Mouse (Mus musculus) neural tube, embryonic 11.5 days (tissue): ENCODE results near the gene Nsf. TPM values are rescaled to one million over a fixed set of nuclear protein-coding genes. Genes with fewer than 3 reads are reported as not detected.
"Not testable (repeated sequence)": the region's sequence is repeated elsewhere in the genome, so short reads cannot be mapped to it uniquely, and the experiment has no call there.

Experiments
- ATAC-seq: fragments of 200-750 bp; cut with Nextera tagmentation; 2 replicates; pipeline ENCODE4 v1.8.0; 2017; ENCODE audit warnings: moderate number of reproducible peaks, mild to moderate bottlenecking, moderate TSS enrichment, moderate library complexity; ENCODE audit not compliant: insufficient read depth, low FRiP score, low TSS enrichment
- DNase-seq: peaks from one replicate; pipeline ENCODE4 v3.0.0-alpha.2; 2015; ENCODE audit warnings: low spot score
- H3K27ac ChIP-seq: fragments of 300-500 bp; sonication (generic); 2 replicates; pipeline ENCODE4 v1.5.1; 2014; ENCODE audit warnings: low read depth, mild to moderate bottlenecking, low read length
- H3K27me3 ChIP-seq: fragments of 300-500 bp; sonication (generic); 2 replicates; pipeline ENCODE4 v1.6.1; 2014; ENCODE audit warnings: mild to moderate bottlenecking, low read length, mixed read lengths; ENCODE audit not compliant: control insufficient read depth, insufficient read depth
- H3K36me3 ChIP-seq: fragments of 300-500 bp; sonication (generic); 2 replicates; pipeline ENCODE4 v1.6.1; 2014; ENCODE audit warnings: mild to moderate bottlenecking, low read length, moderate library complexity, mixed read lengths; ENCODE audit not compliant: control insufficient read depth, insufficient read depth
- H3K4me1 ChIP-seq: fragments of 300-500 bp; sonication (generic); 2 replicates; pipeline ENCODE4 v1.6.1; 2014; ENCODE audit warnings: low read length, mixed read lengths; ENCODE audit not compliant: control insufficient read depth, insufficient read depth
- H3K4me2 ChIP-seq: fragments of 300-500 bp; sonication (generic); 2 replicates; pipeline ENCODE4 v1.6.1; 2014; ENCODE audit warnings: low read depth, mild to moderate bottlenecking, moderate library complexity
- H3K4me3 ChIP-seq: fragments of 300-500 bp; sonication (generic); 2 replicates; pipeline ENCODE4 v1.5.1; 2014; ENCODE audit warnings: low read depth, low read length
- H3K9ac ChIP-seq: fragments of 300-500 bp; sonication (generic); 2 replicates; pipeline ENCODE4 v1.6.1; 2014; ENCODE audit warnings: mild to moderate bottlenecking, low read length
- H3K9me3 ChIP-seq: fragments of 300-500 bp; sonication (generic); 2 replicates; pipeline ENCODE4 v1.6.1; 2016; ENCODE audit warnings: low read length; ENCODE audit not compliant: control insufficient read depth
- WGBS: fragments of 180-500 bp; shearing (Covaris S2); extraction: QIAGEN DNeasy Blood & Tissue Kit; methylation state at CpG from one replicate; pipeline ENCODE4 v1.1.7; 2014; 5-methylcytosine and 5-hydroxymethylcytosine counted together
- polyA plus RNA-seq: library from polyadenylated mRNA; unstranded; fragments of >200 nt; fragmentation: Nextera tagmentation; extraction: Ambion mirVana; gene quantifications from 2 replicates; pipeline ENCODE4 v1.2.1, GENCODE M21; 2014

Nsf gene
- polyA plus RNA-seq, 1 experiment from 2014 or later: 65.4 TPM

DNA sequence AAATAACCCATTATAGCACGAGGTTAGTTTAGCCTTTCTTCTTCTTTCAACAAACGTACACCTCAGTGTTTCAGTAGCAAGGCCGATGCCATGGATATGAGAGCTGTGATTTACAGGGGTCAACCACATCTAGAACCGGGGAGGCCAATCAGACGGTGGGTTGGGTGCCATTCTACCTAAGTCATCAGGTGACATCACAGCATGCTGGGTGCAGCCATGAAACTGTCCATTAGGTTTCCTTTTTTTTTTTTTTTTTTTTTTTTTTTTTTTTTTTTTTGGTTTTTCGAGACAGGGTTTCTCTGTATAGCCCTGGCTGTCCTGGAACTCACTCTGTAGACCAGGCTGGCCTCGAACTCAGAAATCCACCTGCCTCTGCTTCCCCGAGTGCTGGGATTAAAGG lies 74.4 kb downstream of the Nsf start:
- WGBS: 96% methylated on average over 6 of the region's 8 CpGs
- not testable (repeated sequence) for H3K9me3 ChIP-seq, H3K36me3 ChIP-seq, H3K4me3 ChIP-seq, H3K4me1 ChIP-seq, H3K9ac ChIP-seq, H3K27ac ChIP-seq, ATAC-seq, H3K27me3 ChIP-seq, DNase-seq, H3K4me2 ChIP-seq

DNA sequence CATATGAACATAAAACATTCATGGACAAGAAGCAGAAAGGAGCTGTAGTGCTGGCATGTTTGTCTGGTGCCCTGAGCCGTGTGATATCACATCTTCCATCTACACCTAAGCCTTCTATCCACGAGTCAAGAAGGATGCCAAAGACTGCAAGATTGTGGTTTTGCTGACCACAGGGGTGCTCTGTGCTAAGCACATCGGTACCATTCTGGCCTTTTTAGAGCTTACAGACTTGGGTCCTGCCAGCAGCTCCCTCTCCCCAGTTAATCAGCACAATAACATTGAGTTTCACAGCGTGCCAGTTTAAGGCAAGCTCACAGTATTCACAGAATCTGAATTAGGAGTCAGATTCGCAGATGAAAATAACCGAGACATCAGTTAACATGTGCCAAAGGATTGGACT lies 75.4 kb downstream of the Nsf start:
- H3K4me2 ChIP-seq: no peak overlapping the region
- no peak overlapping the region for H3K4me3 ChIP-seq
- H3K27ac ChIP-seq: no peak overlapping the region
- H3K27me3 ChIP-seq: no peaks in the 10 kb centered on the region
- no peak overlapping the region for H3K9ac ChIP-seq
- H3K4me1 ChIP-seq: no peaks in the 10 kb centered on the region
- no peak for DNase-seq
- H3K36me3 ChIP-seq: peaks cover 4% of the 10 kb centered on the region; the same call in 1 of the 2 replicates
- 90% methylated on average over 6 of the region's 6 CpGs for WGBS
- ATAC-seq: no peak
- H3K9me3 ChIP-seq: no peaks in the 10 kb centered on the region

- peaks cover 6% of the 10 kb centered on the region; the same call in 1 of the 2 replicates for H3K36me3 ChIP-seq
Measured at GRCm38 (mm10) chr11:103870352-103870751, 83.5 kb downstream of the Nsf start.

DNA sequence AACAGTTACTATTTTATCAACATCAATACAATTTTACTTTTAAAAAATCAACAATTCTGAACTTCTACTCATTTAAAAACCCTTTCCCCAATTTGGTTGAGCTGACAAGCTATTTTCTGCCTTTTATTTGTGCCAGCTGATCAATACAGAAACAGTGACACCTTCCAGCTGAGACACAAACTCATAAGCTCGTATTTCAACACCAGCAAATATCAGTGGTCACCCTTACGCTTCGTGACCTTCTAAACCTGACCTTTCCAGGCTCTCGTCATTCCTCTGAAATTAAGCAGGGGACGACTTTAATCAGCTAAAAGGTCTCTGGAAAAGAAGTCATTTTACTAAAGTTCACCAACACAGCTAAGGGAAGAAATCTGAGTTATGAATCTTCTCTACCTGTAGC lies 86.2 kb downstream of the Nsf start:
- WGBS: 63% methylated on average over 5 of the region's 5 CpGs
- DNase-seq (no peak), ATAC-seq (no peak)
- no peak overlapping the region for H3K27ac ChIP-seq
- no peak overlapping the region for H3K4me3 ChIP-seq
- H3K27me3 ChIP-seq: no peaks in the 10 kb centered on the region
- H3K9ac ChIP-seq: no peak overlapping the region
- H3K4me2 ChIP-seq: no peak overlapping the region
- peaks cover 2% of the 10 kb centered on the region; the same call in 1 of the 2 replicates for H3K36me3 ChIP-seq
- no peaks in the 10 kb centered on the region for H3K9me3 ChIP-seq
- no peaks in the 10 kb centered on the region for H3K4me1 ChIP-seq

More at GRCm38 (mm10) chr11:103870352-103870751, 83.5 kb downstream of the Nsf start:
- DNase-seq (no peak), ATAC-seq (no peak)
- Histone ChIP-seq H3K27me3 (no peaks in the 10 kb centered on the region), H3K4me1 (no peaks in the 10 kb centered on the region), H3K4me3 (no peak overlapping the region), H3K27ac (no peak overlapping the region), H3K9ac (no peak overlapping the region), H3K4me2 (no peak overlapping the region), H3K9me3 (no peaks in the 10 kb centered on the region)
- 88% methylated on average over 9 of the region's 9 CpGs for WGBS

GRCm38 (mm10) chr11:103865346-103865745 lies 88.5 kb downstream of the Nsf start:
- H3K27me3 ChIP-seq: no peaks in the 10 kb centered on the region
- H3K4me3 ChIP-seq: no peak overlapping the region
- peaks cover 2% of the 10 kb centered on the region; the same call in 1 of the 2 replicates for H3K36me3 ChIP-seq
- no peak overlapping the region for H3K27ac ChIP-seq
- H3K4me1 ChIP-seq: no peaks in the 10 kb centered on the region
- 75% methylated on average over 7 of the region's 7 CpGs for WGBS
- no peak for ATAC-seq
- H3K9ac ChIP-seq: no peak overlapping the region
- DNase-seq: no peak
- H3K4me2 ChIP-seq: no peak overlapping the region
- no peaks in the 10 kb centered on the region for H3K9me3 ChIP-seq

DNA sequence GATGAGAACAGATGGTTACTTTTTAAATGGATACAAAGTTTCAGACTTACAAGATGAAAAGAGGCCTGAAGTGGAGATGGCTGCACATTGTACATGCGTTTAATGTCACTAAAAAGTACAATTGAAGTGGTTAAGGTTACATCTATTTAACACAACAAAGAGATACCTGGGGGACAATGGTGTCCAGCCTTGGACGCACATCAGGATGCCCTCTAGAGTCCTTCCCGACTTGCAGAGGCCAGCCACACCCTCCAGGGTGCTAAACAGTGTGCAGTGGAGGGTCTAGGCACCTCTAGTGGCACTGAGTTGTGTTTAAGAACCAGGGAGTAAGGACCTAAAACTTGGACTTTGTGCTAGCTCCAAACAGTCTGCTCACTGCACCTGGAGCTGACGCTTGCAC lies 89.4 kb downstream of the Nsf start:
- H3K4me2 ChIP-seq: no peak overlapping the region
- H3K27me3 ChIP-seq: no peaks in the 10 kb centered on the region
- WGBS: 84% methylated on average over 4 of the region's 4 CpGs
- DNase-seq (no peak), ATAC-seq (no peak)
- no peak overlapping the region for H3K4me3 ChIP-seq
- no peak overlapping the region for H3K9ac ChIP-seq
- no peak overlapping the region for H3K27ac ChIP-seq
- peaks cover 2% of the 10 kb centered on the region; the same call in 1 of the 2 replicates for H3K36me3 ChIP-seq
- no peaks in the 10 kb centered on the region for H3K9me3 ChIP-seq
- no peaks in the 10 kb centered on the region for H3K4me1 ChIP-seq

- Histone ChIP-seq H3K4me1 (no peaks in the 10 kb centered on the region), H3K36me3 (no peaks in the 10 kb centered on the region), H3K4me2 (no peak overlapping the region), H3K4me3 (no peak overlapping the region), H3K9me3 (no peaks in the 10 kb centered on the region), H3K27me3 (no peaks in the 10 kb centered on the region), H3K9ac (no peak overlapping the region), H3K27ac (no peak overlapping the region)
- WGBS: 86% methylated on average over 8 of the region's 8 CpGs
- DNase-seq (no peak), ATAC-seq (no peak)
Measured at GRCm38 (mm10) chr11:103862951-103863350, 90.9 kb downstream of the Nsf start.

- Histone ChIP-seq H3K4me2 (no peak overlapping the region), H3K36me3 (no peaks in the 10 kb centered on the region), H3K9me3 (no peaks in the 10 kb centered on the region), H3K27ac (no peak overlapping the region), H3K4me3 (no peak overlapping the region), H3K9ac (no peak overlapping the region), H3K27me3 (no peaks in the 10 kb centered on the region), H3K4me1 (no peaks in the 10 kb centered on the region)
- DNase-seq (no peak), ATAC-seq (no peak)
- WGBS: 84% methylated on average over 4 of the region's 4 CpGs
Measured at GRCm38 (mm10) chr11:103859933-103860610, 93.8 kb downstream of the Nsf start.

GRCm38 (mm10) chr11:103858760-103859159 lies 95.1 kb downstream of the Nsf start:
- H3K4me3 ChIP-seq: no peak overlapping the region
- H3K9me3 ChIP-seq: no peaks in the 10 kb centered on the region
- no peak for DNase-seq
- H3K36me3 ChIP-seq: no peaks in the 10 kb centered on the region
- H3K4me1 ChIP-seq: no peaks in the 10 kb centered on the region; the same call in 1 of the 2 replicates
- H3K27ac ChIP-seq: no peak overlapping the region
- no peak for ATAC-seq
- no peaks in the 10 kb centered on the region for H3K27me3 ChIP-seq
- H3K9ac ChIP-seq: no peak overlapping the region
- WGBS: 74% methylated on average over 5 of the region's 5 CpGs
- H3K4me2 ChIP-seq: no peak overlapping the region
